Mouse (Mus musculus) cerebellum, postnatal 10 days (tissue): Measurements from ENCODE around the gene Il31ra.

ENCODE experiments used
- DNase-seq, 2 experiments: peaks; one replicate each; pipeline ENCODE4 v3.0.0; 2021; ENCODE audit warnings: mixed read lengths in 2 of 2

Gene Il31ra

DNA sequence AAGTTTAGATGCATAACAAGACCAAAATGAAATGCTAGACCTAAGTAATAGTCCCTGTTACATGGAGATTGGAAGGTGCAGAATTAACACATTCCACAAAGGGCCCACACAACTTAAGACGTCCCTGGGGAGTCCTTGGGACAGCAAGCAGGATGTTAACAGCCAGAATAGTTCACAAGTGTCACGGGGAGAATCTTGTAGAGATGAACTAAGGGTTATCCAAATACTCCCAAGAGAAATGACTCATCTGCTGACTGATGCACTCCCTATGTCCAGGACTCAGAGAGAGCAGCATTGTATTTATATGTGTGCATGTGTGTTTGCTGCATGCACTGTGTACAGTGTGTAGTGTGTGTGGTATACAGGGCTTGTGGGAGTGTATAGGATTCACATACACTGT, 37.7 kb downstream of the Il31ra start:
- no peak for DNase-seq

DNA sequence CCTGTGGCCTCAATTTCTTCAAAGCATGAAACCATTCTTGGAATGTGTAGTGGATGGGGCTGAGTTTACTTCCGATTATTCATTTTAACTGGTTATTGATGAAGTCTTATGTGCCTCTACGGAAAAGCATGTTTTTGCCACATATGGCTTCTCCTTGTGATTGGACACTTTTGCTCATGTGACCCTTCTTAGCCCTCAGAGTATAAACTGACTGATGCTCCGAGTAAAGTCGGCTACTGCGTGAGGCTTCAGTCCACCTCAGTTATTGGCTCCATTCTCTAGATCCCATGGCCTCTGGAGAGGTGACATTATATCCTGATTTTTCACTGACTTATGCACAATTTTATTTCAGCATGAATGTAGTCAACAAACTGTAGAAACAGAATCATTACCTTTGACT, 40.9 kb downstream of the Il31ra start:
- DNase-seq, result no peak

GRCm38 (mm10) chr13:112551641-112552548, 42.3 kb downstream of the Il31ra start:
- no peak for DNase-seq

DNA sequence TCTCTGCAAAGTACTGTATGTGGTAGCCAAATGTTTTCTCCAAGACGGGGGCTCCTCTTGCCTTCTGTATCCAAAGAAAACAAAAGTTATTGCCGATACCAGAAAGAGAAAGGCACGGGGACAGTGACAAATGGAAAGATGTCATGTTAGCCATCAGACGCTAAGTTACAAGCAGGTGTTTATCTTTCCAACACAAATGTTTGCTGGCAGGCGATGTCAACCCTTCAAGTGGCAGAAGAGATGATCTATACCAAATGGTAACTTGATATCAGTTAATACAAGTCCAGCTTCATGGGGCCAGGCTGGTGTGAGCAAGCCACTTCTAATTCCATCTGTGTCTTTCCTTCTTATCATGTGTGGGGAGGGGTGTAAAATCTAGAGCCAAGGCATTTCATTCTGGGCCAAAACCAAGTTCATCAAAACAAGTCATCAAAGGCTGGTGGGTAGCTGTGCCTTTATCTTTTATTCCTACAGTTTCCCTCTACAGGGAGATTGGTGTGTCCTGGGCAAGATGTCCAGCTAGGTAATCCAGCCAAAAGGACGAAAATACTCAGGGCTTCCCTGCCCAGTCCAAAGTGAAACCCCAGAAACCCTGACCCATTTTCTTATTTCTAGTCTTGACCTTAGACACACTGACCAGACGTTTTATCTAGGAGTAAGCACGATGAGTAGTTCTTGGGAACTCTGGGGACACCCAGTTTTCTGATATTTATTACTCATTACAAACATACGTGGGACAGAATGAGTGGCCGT, 52.8 kb downstream of the Il31ra start:
- DNase-seq, result no peak

DNA sequence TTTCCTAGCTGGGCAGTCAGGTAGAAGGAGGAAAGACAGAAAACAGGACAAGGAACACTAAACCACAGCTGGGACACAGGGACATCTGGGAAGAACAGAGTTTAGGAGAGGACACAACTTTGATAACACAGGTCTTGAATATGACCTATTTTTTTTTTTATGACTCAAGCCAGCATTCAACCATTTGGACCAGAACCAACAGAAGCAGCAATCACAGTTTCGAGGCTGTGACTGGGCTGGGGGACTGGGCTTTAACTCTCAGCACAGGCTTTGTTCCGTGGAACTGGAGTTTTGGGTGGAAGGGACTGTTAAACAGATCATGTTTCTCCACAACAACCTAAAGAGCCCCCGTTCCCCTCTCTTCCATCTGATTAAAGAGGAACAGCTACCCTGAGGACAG, 53.5 kb downstream of the Il31ra start:
- no peak for DNase-seq

GRCm38 (mm10) chr13:112537065-112537464, 57.1 kb downstream of the Il31ra start:
- no peak for DNase-seq

- DNase-seq, result no peak
Observed at GRCm38 (mm10) chr13:112536611-112537010, 57.5 kb downstream of the Il31ra start.

DNA sequence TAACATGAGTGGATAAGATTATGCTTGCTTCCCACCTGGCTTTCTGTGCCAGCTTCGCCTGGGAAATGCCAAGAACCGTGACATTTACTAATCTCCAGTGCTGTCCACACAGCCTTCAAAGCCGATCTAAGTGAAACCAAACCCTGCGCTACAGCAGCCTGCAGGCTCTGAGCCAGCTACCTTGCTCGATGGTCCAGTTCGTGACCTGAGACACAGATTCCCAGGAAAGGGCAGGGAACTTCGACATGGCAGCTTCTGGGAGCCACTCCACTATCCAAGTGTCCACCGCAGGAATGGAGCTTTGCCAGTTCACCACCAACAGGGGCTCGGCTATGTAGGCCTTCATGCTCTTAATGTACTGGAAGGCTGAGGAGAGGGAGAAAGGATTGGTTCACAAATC, 60.6 kb downstream of the Il31ra start:
- peak; percentile 36 to 37 for DNase-seq

GRCm38 (mm10) chr13:112532235-112532634, 61.9 kb downstream of the Il31ra start:
- DNase-seq, result no peak

DNA sequence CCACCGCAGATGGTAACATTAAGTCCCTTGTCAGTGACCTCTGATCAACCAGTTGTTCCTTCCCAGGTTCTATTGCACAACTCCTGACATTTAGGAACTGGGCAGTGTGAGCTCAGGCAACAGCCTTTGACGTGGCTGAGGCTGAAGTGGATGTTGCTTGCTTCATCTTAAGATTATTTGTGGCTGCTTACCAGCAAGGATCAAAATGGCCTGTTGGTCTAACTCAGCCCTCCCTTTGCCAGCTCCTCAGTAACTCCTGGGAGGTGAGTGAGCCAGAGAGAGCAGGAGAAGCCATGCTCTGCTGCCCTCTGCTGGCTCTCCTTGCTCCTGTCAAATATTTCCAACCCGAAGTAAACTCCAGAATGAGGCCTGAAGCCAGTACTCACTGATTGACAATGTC, 64.3 kb downstream of the Il31ra start:
- DNase-seq, result peak; percentile 87

- no peak for DNase-seq
Observed at GRCm38 (mm10) chr13:112527186-112527585, 67.0 kb downstream of the Il31ra start.

GRCm38 (mm10) chr13:112523346-112523970, 70.7 kb downstream of the Il31ra start:
- DNase-seq, result no peak

GRCm38 (mm10) chr13:112522896-112523295, 71.3 kb downstream of the Il31ra start:
- DNase-seq, result no peak

- no peak for DNase-seq
Observed at GRCm38 (mm10) chr13:112522261-112522660, 71.9 kb downstream of the Il31ra start.

GRCm38 (mm10) chr13:112514546-112514945, 79.6 kb downstream of the Il31ra start:
- DNase-seq, result no peak

GRCm38 (mm10) chr13:112512824-112513223, 81.3 kb downstream of the Il31ra start:
- no peak for DNase-seq

- no peak for DNase-seq
Observed at GRCm38 (mm10) chr13:112511810-112512209, 82.3 kb downstream of the Il31ra start.

DNA sequence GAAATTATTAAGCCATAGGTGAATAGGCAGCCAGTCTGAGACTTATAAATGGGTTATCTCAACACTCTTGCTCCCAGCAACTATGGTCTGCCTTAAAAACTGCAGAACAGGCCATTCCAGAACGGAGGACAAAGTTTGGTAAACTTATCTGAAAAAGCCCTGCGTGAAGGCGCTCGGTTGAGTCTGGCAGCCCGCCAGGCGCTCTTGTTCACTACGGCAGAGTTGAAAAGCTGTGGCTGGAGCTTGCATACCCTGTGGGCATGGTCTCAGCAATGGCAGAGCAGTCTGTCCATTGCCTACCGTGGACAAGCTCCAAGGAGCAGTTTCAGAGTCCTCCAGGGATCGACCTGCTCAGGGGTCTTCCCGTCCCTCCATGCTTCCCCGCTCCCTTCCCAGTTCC, 82.9 kb downstream of the Il31ra start:
- DNase-seq, result peak; percentile 31 to 50

- DNase-seq, result no peak
Observed at GRCm38 (mm10) chr13:112510437-112511212, 83.5 kb downstream of the Il31ra start.

- peak; percentile 78 to 80 for DNase-seq
Observed at GRCm38 (mm10) chr13:112509465-112509864, 84.7 kb downstream of the Il31ra start.

DNA sequence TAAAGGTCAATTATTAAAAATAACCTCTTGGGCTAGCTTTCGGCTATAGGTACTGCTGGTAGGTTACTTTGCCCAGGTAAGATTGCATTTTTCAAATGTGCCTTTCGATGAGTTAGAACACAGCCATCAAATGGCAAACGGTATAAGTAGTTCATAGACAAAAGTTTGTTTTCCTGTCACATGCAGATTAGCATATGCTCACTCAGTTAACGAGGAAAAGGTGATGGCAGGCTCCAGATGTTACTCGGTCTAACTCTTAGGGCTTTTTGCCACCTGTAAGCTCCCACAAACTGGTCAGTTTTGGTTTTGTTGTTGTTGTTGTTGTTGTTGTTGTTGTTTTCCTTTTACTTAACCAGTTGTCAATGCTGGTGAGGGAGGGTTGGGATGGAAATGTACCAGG, 85.7 kb downstream of the Il31ra start:
- no peak for DNase-seq

GRCm38 (mm10) chr13:112507691-112508090, 86.5 kb downstream of the Il31ra start:
- DNase-seq, result no peak

DNA sequence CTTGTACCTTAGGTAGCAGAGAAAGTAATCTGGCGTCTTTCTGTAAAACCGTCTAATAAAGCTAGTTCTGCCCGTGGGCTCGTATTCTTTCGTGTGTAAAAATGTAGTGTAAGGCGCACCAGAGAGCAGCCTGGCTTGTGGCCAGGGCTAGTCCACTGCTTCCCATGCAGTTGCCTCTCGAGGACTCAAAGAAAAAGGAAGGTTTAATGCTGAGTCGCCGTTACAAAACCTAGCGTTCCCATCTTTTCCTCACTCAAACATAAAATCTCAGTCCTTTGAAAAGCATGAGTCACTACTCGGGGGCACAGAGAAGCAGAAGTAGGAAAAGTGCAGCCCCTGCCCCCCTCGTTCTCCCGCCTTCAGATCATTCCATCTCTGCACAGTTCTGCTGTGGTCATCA, 87.4 kb downstream of the Il31ra start:
- DNase-seq, result peak; percentile 57 to 63
